Mouse (Mus musculus) thymus, adult 18-20 months (tissue): ENCODE results near the gene Irf2.
"Not testable (repeated sequence)": the region's sequence is repeated elsewhere in the genome, so short reads cannot be mapped to it uniquely, and the experiment has no call there.

Experiments used
- DNase-seq, 2 experiments: peaks; one replicate each; pipeline ENCODE4 v3.0.0; 2022; ENCODE audit warnings: mixed read lengths in 2 of 2

The Irf2 gene

GRCm38 (mm10) chr8:46729671-46730070, 9.9 kb upstream of the Irf2 start:
- not testable (repeated sequence) for DNase-seq

- DNase-seq: no peak
These were observed 7.1 kb upstream of the Irf2 start for GRCm38 (mm10) chr8:46732381-46732915.

- DNase-seq: no peak
These were observed 5.9 kb upstream of the Irf2 start for GRCm38 (mm10) chr8:46733603-46734002.

- no peak for DNase-seq
These were observed 4.0 kb upstream of the Irf2 start for GRCm38 (mm10) chr8:46735505-46735904.

- no peak for DNase-seq
These were observed 3.3 kb upstream of the Irf2 start for GRCm38 (mm10) chr8:46736260-46736659.

GRCm38 (mm10) chr8:46737421-46737820, 2.1 kb upstream of the Irf2 start:
- DNase-seq: no peak

GRCm38 (mm10) chr8:46737907-46738306, 1.6 kb upstream of the Irf2 start:
- DNase-seq: no peak

GRCm38 (mm10) chr8:46738601-46739000, 931 bp upstream of the Irf2 start:
- DNase-seq: no peak

GRCm38 (mm10) chr8:46739956-46740512, 502 bp downstream of the Irf2 start:
- DNase-seq: peak in 1 of 2 experiments; percentile 44

- peak; percentile 46 to 53 for DNase-seq
These were observed 1.2 kb downstream of the Irf2 start for GRCm38 (mm10) chr8:46740513-46741280.

- peak; percentile 25 to 38 for DNase-seq
These were observed 1.8 kb downstream of the Irf2 start for GRCm38 (mm10) chr8:46741281-46741791.

GRCm38 (mm10) chr8:46741991-46742690, 2.6 kb downstream of the Irf2 start:
- no peak for DNase-seq

GRCm38 (mm10) chr8:46742691-46743082, 3.2 kb downstream of the Irf2 start:
- DNase-seq: no peak

GRCm38 (mm10) chr8:46745464-46745863, 5.9 kb downstream of the Irf2 start:
- DNase-seq: no peak

GRCm38 (mm10) chr8:46747311-46747980, 7.9 kb downstream of the Irf2 start:
- DNase-seq: no peak

- no peak for DNase-seq
These were observed 10.5 kb downstream of the Irf2 start for GRCm38 (mm10) chr8:46750000-46750399.

GRCm38 (mm10) chr8:46750566-46750965, 11.0 kb downstream of the Irf2 start:
- no peak for DNase-seq

GRCm38 (mm10) chr8:46751151-46751550, 11.6 kb downstream of the Irf2 start:
- DNase-seq: no peak

GRCm38 (mm10) chr8:46752986-46753385, 13.5 kb downstream of the Irf2 start:
- no peak for DNase-seq

GRCm38 (mm10) chr8:46754355-46754754, 14.8 kb downstream of the Irf2 start:
- DNase-seq: no peak

- no peak for DNase-seq
These were observed 16.3 kb downstream of the Irf2 start for GRCm38 (mm10) chr8:46755731-46756333.

- DNase-seq: no peak
These were observed 18.1 kb downstream of the Irf2 start for GRCm38 (mm10) chr8:46757613-46758012.
